Mouse (Mus musculus): ENCODE data around the gene Cux1.

DNA sequence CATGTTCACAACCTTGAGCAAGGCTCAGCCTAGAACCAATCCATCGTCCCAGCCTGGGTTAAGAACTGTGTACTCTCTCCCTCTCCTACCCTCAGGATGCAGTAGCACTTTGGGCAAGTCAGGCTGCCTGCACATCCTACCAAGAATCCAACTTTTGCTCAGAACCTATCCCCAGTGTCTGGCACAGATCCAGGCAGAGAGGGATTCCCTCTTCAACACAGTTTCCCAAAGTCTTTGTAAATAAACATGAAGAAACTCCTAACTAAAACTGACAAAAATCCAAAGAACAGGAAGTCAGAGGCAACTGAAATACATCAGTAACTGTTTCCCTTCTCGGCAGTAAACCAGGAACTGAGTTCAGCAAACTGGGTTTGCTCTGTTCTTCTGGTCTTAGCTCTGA lies 103.2 kb downstream of the Cux1 start:
- no peak for TF ChIP-seq GATA1 (IDR thresholded peaks at IDR 0.05; ENCODE audit: borderline replicate concordance, low read length)
- no peak for TF ChIP-seq FLI1 (IDR thresholded peaks at IDR 0.05; ENCODE audit: low read length)
